Mouse (Mus musculus): ENCODE measurements at regions not wholly inside any gene's neighbourhood (a gene's known extent, or its start where the extent isn't known, plus 50 kb on each side); places are given as distances from the start of the nearest gene placed in this dataset.
"Not testable (repeated sequence)": the region's sequence is repeated elsewhere in the genome, so short reads cannot be mapped to it uniquely, and the experiment has no call there.

GRCm38 (mm10) chr3:117160689-117161088, 191.9 kb upstream of the Palmd start:
- TF ChIP-seq CTCF, EP300 (IDR thresholded peaks at IDR 0.05; ENCODE audit: low read depth): not testable (repeated sequence)

All from liver, postnatal 0 days (tissue).